In the genomic region with DNA sequence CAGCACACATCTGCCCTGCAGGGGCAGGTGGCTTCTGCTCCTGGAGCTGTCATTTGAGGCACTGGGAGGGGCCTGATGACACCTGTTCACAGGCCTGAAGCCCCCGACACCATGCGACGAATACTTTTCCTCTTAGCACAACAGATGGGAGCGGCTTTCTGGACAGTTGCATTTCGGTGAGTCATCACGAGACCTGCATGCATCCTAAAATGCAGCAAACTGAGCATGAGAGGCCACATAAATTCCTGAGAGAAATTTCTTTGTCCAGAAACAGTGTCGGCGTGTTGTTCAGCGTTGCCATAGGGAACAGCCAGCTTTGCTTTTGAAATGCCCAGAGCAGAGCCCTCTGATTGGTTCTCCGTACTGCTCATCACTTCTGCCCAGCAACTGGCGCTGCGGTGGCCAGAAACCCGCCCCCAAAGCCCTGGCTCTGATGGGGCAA, we compare ENCODE assay signal across 8 mouse cellular contexts. TPM values are rescaled to one million over a fixed set of nuclear protein-coding genes. Genes with fewer than 3 reads are reported as not detected.
DNase-seq lines count a peak whose midpoint lies in the region; ATAC-seq lines count a peak whose summit lies in the region.

No protein-coding gene starts in this region.

- no peaks in the 10 kb centered on the region for H3K36me3 ChIP-seq in hindbrain, embryonic 16.5 days (ENCODE audit: control insufficient read depth, insufficient read depth, low read length)

- H3K4me2 ChIP-seq in hindbrain, embryonic 16.5 days (ENCODE audit: low read length): peak overlapping the region; percentile 74

- peak; percentile 57 for DNase-seq in WW6 (ENCODE audit: low read depth, low spot score)
- DNase-seq in cerebellum, postnatal 4 days (ENCODE audit: low spot score in 2 of 2): peak; percentile 79 to 90
- peak; percentile 91 for DNase-seq in gastrocnemius, adult 18-20 months (ENCODE audit: low spot score)
- DNase-seq in left cerebral cortex, adult 11 months (ENCODE audit: low spot score): peak; percentile 85
- DNase-seq in lung, postnatal 36 days: peak; percentile 97
- peak; percentile 97 for DNase-seq in retina, embryonic 14.5 days (ENCODE audit: low spot score)
- DNase-seq in thymus, postnatal 36 days: peak; percentile 81 to 88

- H3K9me3 ChIP-seq in hindbrain, embryonic 16.5 days (ENCODE audit: control insufficient read depth, low read length): no peaks in the 10 kb centered on the region

- peak overlapping the region; percentile 39 for H3K4me3 ChIP-seq in hindbrain, embryonic 16.5 days (ENCODE audit: low read length)

- WGBS in hindbrain, embryonic 16.5 days: 4% methylated on average over 13 of the region's 13 CpGs

- ATAC-seq in hindbrain, embryonic 16.5 days: peak; percentile 89

- H3K27me3 ChIP-seq in hindbrain, embryonic 16.5 days (replicated peaks; ENCODE audit: control insufficient read depth, insufficient read depth, low read length): no peaks in the 10 kb centered on the region

- peak overlapping the region; percentile 60 for H3K9ac ChIP-seq in hindbrain, embryonic 16.5 days (ENCODE audit: low read depth, low read length)

- H3K4me1 ChIP-seq in hindbrain, embryonic 16.5 days (ENCODE audit: control insufficient read depth, insufficient read depth, low read depth, low read length): peaks cover 51% of the 10 kb centered on the region

- H3K27ac ChIP-seq in hindbrain, embryonic 16.5 days (ENCODE audit: low read depth, low read length): peak overlapping the region; percentile 88

RNA-seq across cellular contexts. Expression of a gene that starts 1.8 kb away (rescaled TPM):
- 10 to 100 TPM; 10.9 to 17.4 TPM for total RNA-seq in gastrocnemius, adult 18-20 months (2021)
- 15.9 and 17.5 TPM in 2 replicates for polyA plus RNA-seq in hindbrain, embryonic 16.5 days (2015; fragmentation: Nextera tagmentation; extraction: Ambion mirVana)

RNA-seq across cellular contexts. Expression of a gene that starts 20.0 kb away (rescaled TPM):
- not detected for total RNA-seq in gastrocnemius, adult 18-20 months (2021)
- polyA plus RNA-seq in hindbrain, embryonic 16.5 days (2015; fragmentation: Nextera tagmentation; extraction: Ambion mirVana): 0.19 TPM in 1 of 2 replicates, not detected in the other

Comparison
In these comparisons a context has a peak if more than half of its experiments do, and no peak if none do; other contexts are left out.
1. Peak in every context shown above with its lines: DNase-seq, ATAC-seq, H3K4me3 ChIP-seq and H3K27ac ChIP-seq.